15 mouse cellular contexts compared by ENCODE assay signal in the genomic region with DNA sequence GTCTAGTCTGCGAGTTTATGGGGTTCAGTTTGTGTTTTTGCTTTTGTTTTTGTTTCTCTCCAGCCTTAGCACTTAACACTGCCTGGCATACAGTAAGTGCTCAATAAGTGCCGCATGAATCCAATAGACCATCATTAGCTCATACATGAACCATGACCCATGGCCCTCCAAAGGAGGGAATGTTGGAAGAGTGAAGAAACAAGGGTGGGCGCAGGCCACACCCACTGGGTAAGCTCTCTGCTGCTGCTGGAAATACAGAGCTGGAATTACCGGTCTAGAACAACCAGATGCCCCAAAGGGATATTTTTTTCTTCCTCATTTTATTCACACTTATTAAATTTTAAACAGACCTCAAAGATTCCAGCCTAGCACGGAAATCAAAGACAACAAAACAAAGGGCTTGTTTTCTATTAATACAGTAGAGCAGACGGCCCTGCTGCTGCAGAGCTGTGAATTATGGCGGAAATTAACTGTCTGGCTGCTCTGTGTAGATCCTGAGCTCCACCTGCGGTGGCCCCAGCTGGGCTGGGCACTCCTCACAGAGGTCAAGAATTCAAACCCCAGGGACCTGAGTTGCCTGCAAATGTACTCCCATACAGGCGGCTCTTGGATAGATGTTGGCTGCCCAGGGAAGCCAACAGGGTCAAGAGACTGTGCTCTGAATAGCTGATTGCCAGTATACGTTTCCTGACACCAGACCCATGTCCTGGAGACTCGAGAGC. TPM values are rescaled to one million over a fixed set of nuclear protein-coding genes. Genes with fewer than 3 reads are reported as not detected.
DNase-seq lines count a peak whose midpoint lies in the region; ATAC-seq and TF ChIP-seq lines count a peak whose summit lies in the region.
"Had no signal": no experiment of that assay in that cellular context is flagged by ENCODE, and none has a peak within 500 bp of the region (broad histone marks: within the 10 kb centered on the region; RNA-seq: fewer than 3 reads in every experiment).

No protein-coding gene starts in this region.

- no peak for TF ChIP-seq CTCF in midbrain, postnatal 0 days (IDR thresholded peaks at IDR 0.05)
- no peak for TF ChIP-seq CTCF in kidney, postnatal 0 days (IDR thresholded peaks at IDR 0.05; ENCODE audit: low read depth)

- H3K27me3 ChIP-seq in midbrain, embryonic 13.5 days = no peaks in the 10 kb centered on the region
- no peaks in the 10 kb centered on the region for H3K27me3 ChIP-seq in midbrain, postnatal 0 days (ENCODE audit: insufficient read depth, low read length)
- H3K27me3 ChIP-seq in hindbrain, embryonic 14.5 days (ENCODE audit: control insufficient read depth, insufficient read depth, low read length) = no peaks in the 10 kb centered on the region
- H3K27me3 ChIP-seq in kidney, postnatal 0 days (ENCODE audit: insufficient read depth, low read length) = no peaks in the 10 kb centered on the region
- no peaks in the 10 kb centered on the region for H3K27me3 ChIP-seq in neural tube, embryonic 13.5 days
- H3K27me3 ChIP-seq: CH12.LX; heart, embryonic 15.5 days; intestine, embryonic 15.5 days had no signal

- H3K9me3 ChIP-seq in midbrain, embryonic 13.5 days = no peaks in the 10 kb centered on the region
- no peaks in the 10 kb centered on the region for H3K9me3 ChIP-seq in midbrain, postnatal 0 days (ENCODE audit: low read length)
- H3K9me3 ChIP-seq in hindbrain, embryonic 14.5 days (ENCODE audit: control insufficient read depth, low read length) = no peaks in the 10 kb centered on the region
- no peaks in the 10 kb centered on the region for H3K9me3 ChIP-seq in kidney, postnatal 0 days (replicated peaks; ENCODE audit: low read length)
- no peaks in the 10 kb centered on the region for H3K9me3 ChIP-seq in neural tube, embryonic 13.5 days
- H3K9me3 ChIP-seq: heart, embryonic 15.5 days; intestine, embryonic 15.5 days had no signal

- 0 out of 2 replicates have a peak overlapping the region, but pooled peaks have one; percentile 8 for H3K27ac ChIP-seq in midbrain, embryonic 13.5 days
- H3K27ac ChIP-seq in midbrain, postnatal 0 days (ENCODE audit: low read depth, low read length) = no peak overlapping the region; the same call in 1 of the 2 replicates
- H3K27ac ChIP-seq in hindbrain, embryonic 14.5 days = no peak overlapping the region; the same call in 1 of the 2 replicates
- H3K27ac ChIP-seq in kidney, postnatal 0 days = peak overlapping the region; percentile 47; the same call in 1 of the 2 replicates
- peak overlapping the region; percentile 54 for H3K27ac ChIP-seq in neural tube, embryonic 13.5 days (replicated peaks)
- H3K27ac ChIP-seq: heart, embryonic 15.5 days; intestine, embryonic 15.5 days had no signal

- H3K36me3 ChIP-seq in midbrain, embryonic 13.5 days = no peaks in the 10 kb centered on the region
- no peaks in the 10 kb centered on the region for H3K36me3 ChIP-seq in midbrain, postnatal 0 days (ENCODE audit: insufficient read depth, low read length)
- no peaks in the 10 kb centered on the region for H3K36me3 ChIP-seq in hindbrain, embryonic 14.5 days (replicated peaks; ENCODE audit: control insufficient read depth, insufficient read depth)
- H3K36me3 ChIP-seq in kidney, postnatal 0 days (ENCODE audit: insufficient read depth, low read length) = no peaks in the 10 kb centered on the region
- H3K36me3 ChIP-seq in neural tube, embryonic 13.5 days = no peaks in the 10 kb centered on the region
- H3K36me3 ChIP-seq: heart, embryonic 15.5 days; intestine, embryonic 15.5 days had no signal

- peaks cover 11% of the 10 kb centered on the region for H3K4me1 ChIP-seq in midbrain, embryonic 13.5 days (replicated peaks)
- peaks cover 5% of the 10 kb centered on the region; the same call in 1 of the 2 replicates for H3K4me1 ChIP-seq in midbrain, postnatal 0 days (ENCODE audit: insufficient read depth, low read length)
- 0 out of 2 replicates have a peak, but pooled peaks cover 10% of the 10 kb centered on the region for H3K4me1 ChIP-seq in hindbrain, embryonic 14.5 days (replicated peaks; ENCODE audit: control insufficient read depth, insufficient read depth, low read length)
- 0 out of 2 replicates have a peak, but pooled peaks cover 2% of the 10 kb centered on the region for H3K4me1 ChIP-seq in kidney, postnatal 0 days (replicated peaks; ENCODE audit: insufficient read depth, low read length)
- peaks cover 25% of the 10 kb centered on the region for H3K4me1 ChIP-seq in neural tube, embryonic 13.5 days (replicated peaks)
- H3K4me1 ChIP-seq: heart, embryonic 15.5 days had no signal

- no peak overlapping the region for H3K4me3 ChIP-seq in midbrain, embryonic 13.5 days (replicated peaks)
- H3K4me3 ChIP-seq in midbrain, postnatal 0 days (ENCODE audit: low read depth, low read length) = no peak overlapping the region
- no peak overlapping the region for H3K4me3 ChIP-seq in hindbrain, embryonic 14.5 days (replicated peaks; ENCODE audit: low read length)
- H3K4me3 ChIP-seq in kidney, postnatal 0 days (replicated peaks; ENCODE audit: low read depth, low read length) = no peak overlapping the region
- H3K4me3 ChIP-seq in neural tube, embryonic 13.5 days = no peak overlapping the region
- H3K4me3 ChIP-seq: heart, embryonic 15.5 days; intestine, embryonic 15.5 days had no signal

- H3K4me2 ChIP-seq in midbrain, embryonic 13.5 days (replicated peaks) = no peak overlapping the region
- H3K4me2 ChIP-seq in midbrain, postnatal 0 days (ENCODE audit: low read depth, low read length, poor library complexity, severe bottlenecking) = no peak overlapping the region
- H3K4me2 ChIP-seq in hindbrain, embryonic 14.5 days (replicated peaks) = no peak overlapping the region
- no peak overlapping the region for H3K4me2 ChIP-seq in kidney, postnatal 0 days (ENCODE audit: low read length)
- H3K4me2 ChIP-seq in neural tube, embryonic 13.5 days = no peak overlapping the region
- H3K4me2 ChIP-seq: heart, embryonic 15.5 days; intestine, embryonic 15.5 days had no signal

- 60% methylated on average over 11 of the region's 11 CpGs for WGBS in midbrain, embryonic 13.5 days
- WGBS in midbrain, postnatal 0 days = 51% methylated on average over 11 of the region's 11 CpGs
- 44% methylated on average over 11 of the region's 11 CpGs for WGBS in hindbrain, embryonic 14.5 days
- 27% methylated on average over 11 of the region's 11 CpGs for WGBS in kidney, postnatal 0 days
- 38% methylated on average over 11 of the region's 11 CpGs for whole genome bisulfite sequencing in neural tube, embryonic 13.5 days

- H3K9ac ChIP-seq in midbrain, embryonic 13.5 days (replicated peaks) = no peak overlapping the region
- no peak overlapping the region for H3K9ac ChIP-seq in midbrain, postnatal 0 days (replicated peaks; ENCODE audit: low read length, poor library complexity, severe bottlenecking)
- H3K9ac ChIP-seq in hindbrain, embryonic 14.5 days = no peak overlapping the region
- H3K9ac ChIP-seq in kidney, postnatal 0 days (ENCODE audit: low read depth, low read length) = no peak overlapping the region
- no peak overlapping the region for H3K9ac ChIP-seq in neural tube, embryonic 13.5 days
- H3K9ac ChIP-seq: heart, embryonic 15.5 days; intestine, embryonic 15.5 days had no signal

- no peak for ATAC-seq in midbrain, embryonic 13.5 days
- ATAC-seq in midbrain, postnatal 0 days (ENCODE audit: low FRiP score) = no peak
- no peak for ATAC-seq in hindbrain, embryonic 14.5 days (ENCODE audit: low FRiP score)
- no peak; the same call in 1 of the 2 replicates for ATAC-seq in kidney, postnatal 0 days (replicated peaks; ENCODE audit: low FRiP score, low read depth)
- peak; percentile 55; the same call in 1 of the 2 replicates for ATAC-seq in neural tube, embryonic 13.5 days (ENCODE audit: low read depth)
- ATAC-seq: intestine, embryonic 15.5 days had no signal

- DNase-seq in midbrain, postnatal 0 days (ENCODE audit: low spot score) = no peak
- DNase-seq in hindbrain, embryonic 14.5 days (ENCODE audit: low spot score) = peak; percentile 26
- peak; percentile 61 for DNase-seq in kidney, postnatal 0 days (ENCODE audit: low spot score)
- DNase-seq in spleen, postnatal 36 days (ENCODE audit: low spot score in 2 of 2) = no peak
- DNase-seq in spleen, adult 12 weeks (ENCODE audit: low spot score) = no peak
- DNase-seq in urinary bladder, postnatal 14 days (ENCODE audit: low spot score) = no peak
- DNase-seq: cerebellum, postnatal 36 days; gastrocnemius, postnatal 10 days; lung, adult 18-20 months; retina, postnatal 1 day had no signal

RNA-seq across cellular contexts. Expression of gene Rpl10-ps3, which starts 20.5 kb away (rescaled TPM):
- 124 and 143 TPM in 2 replicates for polyA plus RNA-seq in midbrain, embryonic 13.5 days (2015; fragmentation: Nextera tagmentation; extraction: Ambion mirVana)
- total RNA-seq in midbrain, postnatal 0 days (2014; rRNA removed) = 111 and 114 TPM in 2 replicates
- polyA plus RNA-seq in midbrain, postnatal 0 days (2015; fragmentation: Nextera tagmentation; extraction: Ambion mirVana) = 88.1 and 95.5 TPM in 2 replicates
- 136 and 215 TPM in 2 replicates for polyA plus RNA-seq in hindbrain, embryonic 14.5 days (2014; fragmentation: Nextera tagmentation; extraction: Ambion mirVana)
- polyA plus RNA-seq in kidney, postnatal 0 days (2015; fragmentation: Nextera tagmentation; extraction: Ambion mirVana) = 238 and 252 TPM in 2 replicates
- polyA plus RNA-seq in neural tube, embryonic 13.5 days (2015; fragmentation: Nextera tagmentation; extraction: Ambion mirVana) = 167 and 207 TPM in 2 replicates

Comparison
In these comparisons a context has a peak if more than half of its experiments do, and no peak if none do; other contexts are left out.
1. H3K27ac ChIP-seq: peak in midbrain, embryonic 13.5 days (single experiment), kidney, postnatal 0 days (single experiment) and neural tube, embryonic 13.5 days (single experiment); none in midbrain, postnatal 0 days (single experiment) and hindbrain, embryonic 14.5 days (single experiment).
2. DNase-seq: peak in hindbrain, embryonic 14.5 days (single experiment) and kidney, postnatal 0 days (single experiment); none in midbrain, postnatal 0 days (single experiment), spleen, postnatal 36 days (0 of 2), spleen, adult 12 weeks (single experiment) and urinary bladder, postnatal 14 days (single experiment).